Mouse (Mus musculus) thymus, postnatal 10 days (tissue): ENCODE results near the gene Celf2.

ENCODE experiments used
- DNase-seq, 2 experiments: peaks; one replicate each; pipeline ENCODE4 v3.0.0; 2021; ENCODE audit warnings: low spot score in 2 of 2

Gene Celf2

DNA sequence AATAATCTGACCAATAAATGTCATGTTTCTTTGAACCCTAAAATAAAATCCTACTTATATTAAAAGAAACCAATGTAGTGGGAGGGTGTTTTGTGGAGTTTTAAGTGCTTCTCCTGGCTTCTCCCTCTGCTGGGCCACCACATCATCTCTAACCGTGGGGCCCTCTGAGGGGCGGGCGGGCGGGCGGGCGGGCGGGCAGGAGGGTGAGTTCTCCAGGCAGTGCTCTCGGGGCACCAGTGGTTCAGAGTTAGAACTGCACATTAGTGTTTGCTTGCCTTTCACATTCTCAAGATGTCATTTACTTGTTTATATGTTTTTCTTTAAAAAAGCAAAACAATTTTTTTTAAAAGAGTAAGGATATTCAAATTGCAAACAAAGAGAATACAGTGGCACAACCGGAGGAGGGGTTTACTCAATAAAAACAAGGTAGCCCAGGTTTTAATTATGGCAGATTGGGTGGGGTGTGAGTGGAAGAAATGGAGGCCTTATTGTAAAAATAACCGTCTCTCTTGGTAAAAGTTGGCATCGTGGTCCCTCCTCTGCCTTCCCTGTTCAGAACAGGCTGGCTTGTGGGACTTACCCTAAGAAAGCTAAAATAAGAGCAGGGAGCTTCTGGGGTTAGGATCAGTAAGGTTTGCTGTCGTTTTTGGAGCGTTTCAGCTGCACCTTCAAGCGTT lies 962.8 kb downstream of the Celf2 start:
- DNase-seq: no peak

DNA sequence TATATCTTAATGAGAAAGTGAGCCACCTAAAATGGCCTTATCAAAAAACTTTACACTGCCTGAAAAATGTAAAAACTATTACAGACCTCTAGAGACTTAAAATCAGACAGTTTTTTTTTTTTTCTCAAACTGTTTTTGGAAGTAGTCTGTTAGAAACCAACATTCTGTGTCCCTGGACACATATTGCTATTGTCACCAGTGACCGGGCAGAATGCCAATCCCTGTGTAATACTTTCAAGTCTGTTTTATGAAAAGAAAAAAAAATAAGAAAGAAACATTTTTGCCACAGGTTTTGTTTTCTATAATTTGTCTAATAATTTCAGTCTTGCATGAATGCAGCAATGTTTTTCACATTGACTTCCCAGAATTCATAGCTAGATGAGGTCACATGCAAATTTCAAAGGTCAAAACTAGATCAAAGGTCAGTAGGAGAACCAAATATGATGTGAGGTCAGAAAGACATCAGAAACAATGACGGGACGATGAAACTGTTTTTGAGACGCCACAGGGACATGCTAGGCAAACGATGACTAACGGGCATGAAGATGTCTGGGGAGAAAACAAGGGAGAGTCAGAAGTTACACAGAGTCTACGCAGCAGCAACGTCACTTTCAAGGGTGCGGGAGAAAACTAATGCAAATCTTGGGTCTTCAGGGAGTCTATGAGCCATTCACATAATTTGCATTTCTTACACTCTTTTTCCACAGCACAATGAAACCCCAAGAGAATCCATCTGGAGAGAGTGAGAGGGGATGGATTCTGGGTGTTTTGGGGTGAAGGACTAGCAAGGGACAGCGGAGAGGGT lies 964.0 kb downstream of the Celf2 start:
- no peak for DNase-seq

DNA sequence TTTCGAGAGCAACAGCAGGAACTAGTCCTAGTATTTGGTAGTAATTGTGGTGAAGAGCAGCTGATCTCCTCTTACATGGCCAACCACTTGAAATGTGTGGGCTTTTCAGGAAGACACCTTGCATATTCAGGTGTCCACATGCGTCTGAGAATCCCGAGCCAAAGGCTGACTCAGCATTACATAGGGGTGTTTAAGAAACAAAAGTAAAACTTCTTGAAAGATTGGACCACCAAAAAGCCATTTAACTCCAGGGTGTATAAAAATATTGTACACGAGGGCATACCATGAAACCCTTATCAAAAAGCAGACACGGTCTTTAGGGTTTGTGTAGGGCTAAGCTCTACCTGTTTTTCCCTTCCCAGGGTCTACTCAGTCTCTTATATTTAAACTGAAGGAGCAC lies 965.7 kb downstream of the Celf2 start:
- DNase-seq: no peak

DNA sequence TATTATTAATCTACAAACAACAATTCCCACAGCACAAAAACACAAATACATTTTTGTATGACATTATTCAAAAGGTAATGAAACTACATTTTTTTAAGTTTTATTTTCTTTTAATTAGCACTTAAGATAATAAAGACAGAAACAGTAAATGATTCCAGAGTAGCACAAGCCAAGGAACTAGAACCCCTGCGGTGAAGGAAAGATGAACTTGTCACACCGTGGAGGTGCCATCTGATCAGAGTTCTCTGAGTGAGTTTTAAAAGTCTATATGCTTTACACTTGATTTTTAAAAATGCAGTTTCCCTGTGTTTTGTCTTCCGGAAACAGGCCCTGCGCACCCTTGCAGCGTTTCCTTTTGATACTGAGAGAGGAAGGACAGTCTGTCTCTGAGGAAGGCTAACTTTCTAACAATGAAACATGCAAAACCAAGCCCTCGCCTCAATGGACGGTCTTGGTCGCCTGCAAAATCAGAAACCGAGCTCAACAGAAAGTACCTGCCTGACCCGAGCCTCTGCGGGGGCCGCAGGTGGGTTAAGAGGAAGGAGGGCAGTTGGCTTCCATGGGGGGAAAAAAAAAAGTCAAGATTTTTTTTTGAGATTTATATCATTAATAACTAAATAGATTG lies 966.7 kb downstream of the Celf2 start:
- no peak for DNase-seq

DNA sequence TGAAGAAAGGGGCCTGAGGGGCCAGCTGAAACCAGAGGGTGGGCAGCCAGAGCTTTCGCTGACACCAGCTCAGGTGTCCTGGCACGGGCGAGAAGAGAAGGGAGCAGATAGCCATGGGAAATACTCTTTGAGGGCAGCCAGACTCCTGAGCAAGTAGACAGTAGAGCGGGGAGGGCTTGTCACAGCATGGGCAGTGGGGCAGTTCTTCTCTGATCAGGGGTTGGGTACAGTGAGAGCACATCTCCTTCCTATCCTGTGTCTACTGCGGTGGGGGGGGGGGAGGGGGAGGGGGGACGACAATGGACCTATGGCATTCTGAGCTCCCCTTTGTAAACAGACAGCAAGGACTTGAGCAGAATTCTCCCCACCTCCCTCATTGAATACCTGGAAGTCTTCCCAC lies 968.5 kb downstream of the Celf2 start:
- no peak for DNase-seq

DNA sequence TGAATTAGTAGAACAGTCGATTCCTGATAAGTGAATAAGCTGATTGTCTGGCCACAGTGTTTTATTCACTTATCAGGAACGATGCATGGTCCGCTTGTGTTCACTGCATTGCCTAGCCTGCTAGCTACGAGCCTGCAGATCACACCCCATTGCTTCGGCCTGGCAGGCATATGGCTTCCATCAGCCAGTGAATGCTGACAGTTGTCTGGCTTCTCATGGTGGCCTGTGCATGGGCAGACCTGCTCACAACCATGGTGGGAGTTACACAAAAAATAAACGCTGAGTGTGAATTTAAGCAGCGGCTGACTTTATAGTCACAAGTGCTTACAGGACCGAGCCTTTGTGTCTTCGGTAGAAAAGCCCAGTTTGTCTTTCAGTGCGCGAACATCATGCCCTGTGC lies 969.3 kb downstream of the Celf2 start:
- DNase-seq: no peak

DNA sequence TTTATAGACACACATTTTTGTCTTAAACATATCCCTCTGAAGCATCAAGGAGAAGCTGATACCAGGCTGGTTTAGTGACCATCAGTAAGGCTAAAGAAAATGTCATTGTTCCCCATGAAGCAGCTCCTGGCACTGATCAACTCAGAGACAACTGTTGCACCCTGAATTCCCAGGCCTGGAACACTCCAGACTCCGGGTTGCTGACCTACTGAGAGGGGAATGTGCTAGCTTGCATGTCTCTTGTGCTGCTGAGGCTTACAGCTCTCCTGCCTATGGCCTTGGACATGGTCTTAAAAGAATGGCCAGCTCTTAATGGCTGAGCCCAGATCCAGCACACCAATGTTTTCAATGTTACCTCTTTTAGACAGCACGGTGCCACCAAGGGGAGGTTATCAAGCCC lies 970.9 kb downstream of the Celf2 start:
- DNase-seq: no peak

DNA sequence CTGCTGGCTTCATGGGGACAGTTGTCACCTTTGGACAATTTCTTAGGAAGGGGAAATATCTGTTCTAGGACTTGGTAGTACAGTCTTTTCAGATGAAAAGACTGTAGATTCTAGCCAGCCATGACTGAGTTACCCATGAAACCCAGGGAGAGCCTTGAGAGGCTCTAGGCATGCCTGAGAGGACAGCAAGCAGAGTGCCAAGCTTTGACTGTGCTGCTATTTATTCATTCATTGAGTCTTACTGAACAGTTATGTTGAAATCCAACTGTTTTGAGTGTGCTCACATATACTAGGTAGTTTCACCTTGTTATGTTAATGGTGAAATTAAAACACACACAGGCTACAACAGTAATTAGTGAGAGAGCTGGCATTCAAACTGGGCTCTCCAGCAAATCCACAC lies 971.3 kb downstream of the Celf2 start:
- no peak for DNase-seq

DNA sequence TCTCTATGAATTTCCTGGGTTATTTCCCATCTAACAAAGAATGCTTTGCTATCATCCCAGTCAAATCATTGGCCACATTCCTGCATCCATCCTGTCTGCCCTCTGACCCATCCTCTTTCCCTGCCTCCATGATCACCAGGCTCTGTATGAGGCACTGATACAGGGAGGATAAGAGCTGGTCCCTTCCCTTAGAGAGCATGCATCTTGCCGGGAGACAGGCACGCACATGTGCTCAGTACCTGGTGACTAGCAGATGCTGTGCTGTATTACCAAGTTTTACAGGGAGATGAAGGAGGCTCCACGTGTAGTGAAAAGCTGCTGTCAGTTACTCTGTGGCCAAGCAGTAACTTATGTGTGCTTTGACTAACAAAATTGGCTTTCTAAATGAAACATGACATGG lies 972.0 kb downstream of the Celf2 start:
- DNase-seq: no peak

DNA sequence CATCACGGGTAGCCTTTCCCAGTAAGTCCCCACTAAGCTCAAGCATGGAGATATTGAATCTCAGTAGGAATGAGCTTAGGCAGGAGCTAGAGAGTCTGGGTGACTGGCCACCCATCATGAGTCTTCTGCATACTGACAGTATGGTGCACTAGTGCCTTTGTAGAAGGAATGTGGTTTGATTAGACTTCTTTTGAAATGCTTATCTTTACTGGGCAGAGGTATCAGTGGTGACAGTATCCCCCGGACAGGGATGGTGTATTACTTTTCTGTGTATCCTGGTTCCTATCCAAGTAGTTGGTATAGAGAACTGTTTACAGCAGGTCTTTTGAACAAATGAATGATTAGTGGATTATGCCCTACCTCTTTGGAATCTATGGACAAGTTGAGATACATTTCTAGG lies 973.0 kb downstream of the Celf2 start:
- DNase-seq: no peak

DNA sequence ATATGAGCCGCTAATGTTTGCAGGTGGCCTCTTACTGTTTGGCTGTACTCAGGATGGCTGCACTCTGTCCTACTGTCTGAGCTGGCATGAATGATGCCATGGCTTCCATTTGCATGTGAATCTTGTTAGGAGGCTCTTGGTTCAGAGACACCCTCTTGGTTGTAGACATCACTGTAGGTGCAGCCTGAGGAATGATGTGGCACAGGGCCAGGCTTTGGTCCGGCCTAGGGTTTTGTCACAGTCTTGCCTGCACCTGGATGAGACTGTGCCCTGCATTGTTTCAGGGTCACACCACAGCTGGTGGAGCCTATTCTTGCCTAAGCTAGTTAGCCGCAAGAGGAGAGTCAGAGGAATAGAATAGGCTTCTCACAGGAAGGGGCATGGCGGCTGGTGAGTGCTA lies 977.0 kb downstream of the Celf2 start:
- no peak for DNase-seq

DNA sequence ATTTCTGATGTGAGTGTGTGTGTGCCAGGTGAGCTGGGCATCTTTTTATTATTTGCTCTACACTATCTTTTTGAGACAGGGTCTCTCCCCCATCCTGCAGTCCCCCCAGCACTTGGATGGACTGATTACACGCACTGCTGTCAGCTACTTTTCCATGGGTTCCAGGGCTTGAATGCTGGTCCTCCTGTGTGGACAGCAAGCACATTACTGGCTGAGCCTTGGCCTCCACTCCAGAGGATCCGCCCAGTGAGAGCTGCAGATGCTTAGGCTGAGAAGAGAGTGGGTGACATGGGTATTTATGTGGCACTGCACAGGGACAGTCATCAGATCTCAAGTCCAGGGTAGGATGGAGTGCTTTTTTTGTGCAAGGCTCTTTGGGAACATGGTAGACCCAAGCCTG lies 981.3 kb downstream of the Celf2 start:
- DNase-seq: no peak

DNA sequence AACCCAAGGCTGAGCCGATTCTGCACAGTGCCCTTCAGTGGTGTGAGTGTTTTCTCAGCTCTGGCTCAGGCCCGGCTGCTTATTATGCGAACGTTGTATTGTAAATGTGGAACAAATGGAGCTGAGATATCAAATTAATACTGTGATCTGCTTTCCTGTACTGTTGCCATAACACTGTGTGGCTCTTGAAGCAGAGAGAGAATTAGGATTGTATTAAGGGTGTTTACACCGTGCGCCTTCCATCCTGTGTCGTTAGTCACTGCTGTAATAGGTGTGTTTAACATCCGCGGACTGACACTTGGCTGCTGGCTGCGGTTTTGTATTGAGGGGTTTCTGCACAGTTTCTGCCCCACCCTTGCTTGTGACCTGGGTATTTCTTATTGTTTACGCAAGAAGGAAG lies 982.5 kb downstream of the Celf2 start:
- DNase-seq: no peak

DNA sequence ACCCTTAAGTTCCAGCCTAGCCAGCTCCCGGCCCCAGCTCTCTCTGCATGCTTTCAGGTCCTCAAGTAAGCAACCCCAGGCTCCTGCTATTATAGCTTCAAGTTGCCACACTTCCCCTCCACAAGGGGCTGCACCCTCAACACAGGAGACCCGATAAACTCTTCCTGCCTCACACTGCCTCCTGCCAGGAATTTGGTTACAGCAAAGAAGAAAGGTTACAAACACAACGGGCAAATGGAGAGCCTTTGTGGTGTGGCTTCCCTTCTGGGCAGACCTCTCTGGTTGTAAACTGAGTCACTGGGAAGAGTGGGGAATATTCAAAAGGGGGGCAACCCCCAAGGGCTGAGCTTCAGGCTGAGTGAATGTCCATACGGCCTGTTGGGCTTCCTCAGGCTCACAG lies 983.1 kb downstream of the Celf2 start:
- DNase-seq: no peak

DNA sequence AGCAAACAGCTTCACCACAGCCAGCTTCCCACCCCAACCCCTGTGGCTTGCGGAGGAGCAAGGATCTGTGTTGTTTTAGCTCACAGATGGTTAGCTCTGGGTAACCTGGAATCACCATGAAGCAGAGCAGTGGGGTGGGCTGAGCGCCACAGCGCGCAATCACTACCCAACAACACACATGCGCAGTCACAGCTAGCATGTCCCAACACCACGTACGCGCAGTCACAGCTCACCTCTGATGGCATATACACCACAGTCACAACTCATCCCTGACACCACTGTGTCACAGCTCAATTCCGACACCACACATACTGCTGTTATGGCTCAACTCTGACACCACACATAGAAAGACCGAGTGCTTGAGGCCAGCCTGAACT lies 985.5 kb downstream of the Celf2 start:
- DNase-seq: no peak

DNA sequence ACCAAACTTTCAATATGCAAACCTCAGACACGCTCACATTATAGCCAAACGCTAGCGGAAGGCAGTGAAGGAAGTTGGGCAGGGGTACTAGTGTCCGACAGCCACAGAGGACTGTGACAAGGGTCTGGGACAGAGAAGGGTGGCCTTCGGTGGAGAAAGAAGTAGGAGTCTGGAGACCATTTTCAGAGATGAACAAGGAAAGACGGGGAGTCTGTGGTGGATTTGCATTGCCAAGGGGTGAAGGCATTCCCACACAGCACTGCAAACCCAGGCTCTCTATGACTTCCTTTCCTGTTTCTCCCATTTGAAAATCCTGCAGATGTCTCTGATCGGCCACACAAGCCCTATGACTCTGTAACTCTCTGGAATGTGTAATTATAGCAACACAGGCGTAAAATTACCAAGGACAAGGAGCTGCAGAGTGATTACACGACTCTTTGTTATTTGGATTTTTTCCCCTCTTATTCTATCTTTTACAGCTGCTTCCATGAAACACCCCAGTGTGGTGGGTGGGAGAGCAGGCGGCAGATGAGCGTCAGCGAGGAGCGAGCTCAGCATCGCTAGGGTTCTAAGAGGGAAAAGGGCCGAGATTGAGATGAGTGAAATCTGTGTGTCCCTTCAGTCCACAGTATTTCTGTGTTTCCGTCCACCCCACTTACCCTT lies 986.0 kb downstream of the Celf2 start:
- no peak for DNase-seq

DNA sequence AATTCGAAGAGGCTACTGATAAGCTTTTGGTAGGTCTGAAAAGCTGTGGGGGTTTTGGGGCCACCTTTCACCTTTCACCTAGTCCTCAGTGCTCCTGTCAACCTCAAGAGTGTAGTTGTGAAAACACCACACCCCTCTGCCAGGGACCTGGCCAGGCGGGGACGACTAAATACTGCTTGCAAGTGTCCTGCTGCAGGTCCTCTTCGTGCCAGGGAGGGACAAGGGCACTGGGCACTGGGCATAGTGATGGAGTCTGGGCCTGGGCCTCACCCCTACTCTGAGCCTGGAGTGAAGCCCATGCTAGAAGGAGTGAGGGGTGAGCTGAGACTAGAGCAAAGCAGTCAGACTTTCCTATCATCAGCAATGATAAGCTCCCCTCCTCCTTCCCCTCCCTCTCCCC lies 987.0 kb downstream of the Celf2 start:
- DNase-seq: no peak

DNA sequence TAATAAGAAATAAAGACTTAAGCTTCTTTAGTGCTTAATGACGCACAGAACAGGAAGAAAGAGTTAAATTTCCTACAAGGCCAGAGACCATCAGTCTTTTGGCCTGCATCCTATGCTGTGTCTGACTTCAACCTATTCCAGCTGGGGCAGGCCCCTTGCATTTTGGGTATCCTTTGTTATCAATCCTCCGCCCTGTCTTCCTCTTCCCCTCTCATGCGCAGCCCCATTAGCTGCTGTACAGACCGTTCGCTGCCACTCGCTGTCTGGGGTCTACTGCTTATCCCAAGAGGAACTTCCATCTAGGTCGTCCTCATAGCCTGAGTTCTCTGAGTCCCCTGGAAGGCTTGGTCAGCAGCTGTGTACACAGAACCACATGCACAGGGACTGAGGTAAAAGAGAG lies 996.2 kb downstream of the Celf2 start:
- no peak for DNase-seq

DNA sequence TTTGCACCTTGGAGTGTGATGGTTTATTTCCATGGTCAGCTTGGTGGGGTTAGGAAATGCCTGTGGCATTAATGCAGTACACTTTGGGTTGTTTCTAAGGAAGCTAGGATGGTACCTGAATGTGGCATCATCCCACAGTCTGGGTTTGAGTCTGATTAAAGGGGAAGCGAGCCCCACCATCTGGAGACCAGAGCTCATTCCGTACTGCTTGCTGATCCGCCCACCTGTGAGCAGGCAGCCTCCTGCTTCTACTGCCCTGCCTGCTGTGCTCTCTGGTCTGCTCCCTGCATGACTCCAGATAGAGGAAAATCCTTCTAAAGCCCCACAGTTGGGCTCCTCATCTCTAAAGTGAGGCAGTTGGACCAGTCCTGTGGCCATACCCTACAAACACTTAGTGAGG lies 1002.3 kb downstream of the Celf2 start:
- DNase-seq: no peak

DNA sequence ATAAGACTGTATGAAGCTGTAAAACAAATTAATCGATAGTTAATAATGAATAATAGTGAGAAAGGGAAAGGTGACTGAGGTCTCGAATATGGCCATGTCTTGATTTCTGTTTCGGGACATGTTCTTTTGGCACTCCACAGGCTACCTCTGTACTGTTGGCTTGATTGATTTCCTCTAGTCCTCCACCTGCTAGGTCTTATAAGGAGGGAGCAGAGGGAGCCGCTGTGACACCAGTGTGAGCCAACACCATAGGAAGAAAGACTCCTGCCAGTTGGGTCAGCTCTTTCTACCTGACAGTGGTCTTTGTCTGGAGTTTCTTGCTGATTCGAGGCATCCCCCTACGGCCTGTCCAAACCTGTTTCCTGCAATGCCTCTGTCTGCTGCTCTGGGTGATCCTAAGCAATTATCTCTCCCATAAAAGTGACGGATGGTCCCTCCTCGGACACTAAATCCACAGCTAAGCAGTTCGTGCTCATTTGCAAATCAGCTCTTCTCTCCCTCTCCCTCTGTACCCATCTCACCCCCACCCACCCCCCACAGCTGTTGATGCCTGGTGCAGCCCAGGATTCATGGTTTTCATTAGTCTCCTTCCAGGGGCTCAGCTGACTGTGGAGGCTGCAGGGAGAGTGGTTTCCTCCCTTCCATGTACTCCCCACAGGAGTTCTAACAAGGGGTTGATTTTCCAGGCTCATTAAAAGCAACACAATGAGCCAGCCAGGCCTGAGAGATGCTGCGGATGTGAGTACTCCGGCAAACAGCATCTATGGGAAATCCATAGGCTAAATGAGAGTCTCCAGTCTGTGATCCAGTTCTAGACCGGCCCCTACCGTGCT lies 1003.2 kb downstream of the Celf2 start:
- DNase-seq: no peak

DNA sequence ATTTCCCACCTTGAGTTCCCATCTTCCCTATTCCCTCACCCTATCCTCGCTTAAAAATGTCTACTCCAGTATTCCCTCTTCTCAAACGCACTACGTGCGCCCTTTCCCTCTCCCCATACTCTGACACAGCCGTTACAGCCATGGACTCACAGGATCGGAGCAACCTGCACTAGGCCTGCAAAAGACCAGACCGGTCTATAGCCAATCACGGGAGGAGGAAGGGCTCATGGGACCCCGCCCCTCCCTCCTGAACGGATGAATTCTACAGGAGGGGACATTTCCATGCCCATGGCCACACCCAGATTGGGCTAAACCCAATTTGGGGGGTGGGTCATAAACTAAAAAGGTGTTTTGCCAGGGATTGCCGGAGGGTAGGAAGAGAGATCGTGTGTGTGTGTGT lies 1003.8 kb downstream of the Celf2 start:
- DNase-seq: no peak

DNA sequence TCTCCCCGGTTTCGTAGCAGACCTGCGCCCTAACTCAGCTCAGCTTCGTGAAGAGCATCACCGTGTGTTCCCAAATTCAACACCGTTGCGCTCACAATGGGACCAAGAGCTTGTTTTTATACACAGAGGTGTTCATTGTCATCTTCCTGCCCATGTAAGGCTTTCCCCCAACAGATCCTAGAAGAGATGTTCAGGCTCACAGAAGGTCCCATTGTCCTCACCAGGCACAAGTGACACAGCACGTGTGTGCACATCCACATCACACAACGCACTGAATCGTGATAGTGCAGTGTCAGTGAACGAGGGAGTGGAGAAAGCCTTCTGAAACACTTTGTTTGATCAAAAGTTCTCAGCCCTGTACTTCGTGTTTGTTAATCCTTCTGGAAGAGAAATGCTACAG lies 1011.3 kb downstream of the Celf2 start:
- no peak for DNase-seq
